Mouse (Mus musculus) retina, postnatal 7 days (tissue): ENCODE results near the gene Ubl3.

ENCODE experiments used
- DNase-seq: peaks from one replicate; pipeline ENCODE4 v3.0.0-alpha.2; 2012; ENCODE audit warnings: low read depth, low spot score

Ubl3 gene

GRCm38 (mm10) chr5:148486202-148486601, 66.4 kb downstream of the Ubl3 start:
- no peak for DNase-seq

- no peak for DNase-seq
Observed at GRCm38 (mm10) chr5:148481745-148482144, 70.8 kb downstream of the Ubl3 start.

GRCm38 (mm10) chr5:148474346-148474745, 78.2 kb downstream of the Ubl3 start:
- no peak for DNase-seq

GRCm38 (mm10) chr5:148468626-148469441, 83.8 kb downstream of the Ubl3 start:
- DNase-seq = no peak

- no peak for DNase-seq
Observed at GRCm38 (mm10) chr5:148466933-148467607, 85.5 kb downstream of the Ubl3 start.

- DNase-seq = no peak
Observed at GRCm38 (mm10) chr5:148466116-148466515, 86.5 kb downstream of the Ubl3 start.

GRCm38 (mm10) chr5:148465091-148465490, 87.5 kb downstream of the Ubl3 start:
- DNase-seq = no peak

- no peak for DNase-seq
Observed at GRCm38 (mm10) chr5:148464489-148464888, 88.1 kb downstream of the Ubl3 start.

- no peak for DNase-seq
Observed at GRCm38 (mm10) chr5:148463783-148464294, 88.8 kb downstream of the Ubl3 start.
